Mouse (Mus musculus): Measurements from ENCODE around the gene Vamp1. TPM values are rescaled to one million over a fixed set of nuclear protein-coding genes. Genes with fewer than 3 reads are reported as not detected.

Gene Vamp1
- polyA plus RNA-seq, 1 experiment from 2014 or later, result 1.7 TPM

DNA sequence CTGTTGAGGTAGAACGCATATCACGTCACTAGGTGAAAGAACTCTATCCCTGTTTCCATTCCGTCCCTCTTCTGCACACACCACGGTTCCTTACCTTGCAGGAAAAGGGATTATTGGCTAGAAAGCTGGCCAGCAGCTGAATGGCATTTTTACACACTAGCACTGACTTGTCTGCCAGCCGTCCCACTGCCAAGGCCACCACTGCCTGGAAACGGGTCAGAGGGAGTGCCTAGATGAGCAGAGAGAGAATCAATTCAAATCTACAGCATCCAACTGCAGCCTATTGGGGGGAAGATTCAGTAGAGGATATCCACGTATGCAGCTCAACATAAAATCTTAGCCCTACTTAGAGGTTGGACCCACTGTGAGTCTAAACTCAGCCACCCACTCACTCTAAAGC is 35.8 kb upstream of the Vamp1 start:
- ATAC-seq (replicated peaks; ENCODE audit: low FRiP score) (no peak), DNase-seq (ENCODE audit: low spot score) (no peak)
- H3K36me3 ChIP-seq (ENCODE audit: control insufficient read depth, insufficient read depth, low read length), result peaks cover 87% of the 10 kb centered on the region
- no peaks in the 10 kb centered on the region for H3K4me1 ChIP-seq (replicated peaks; ENCODE audit: control insufficient read depth, insufficient read depth, low read length)
- no peaks in the 10 kb centered on the region for H3K9me3 ChIP-seq (ENCODE audit: control insufficient read depth, low read length)
- H3K27me3 ChIP-seq (replicated peaks; ENCODE audit: control insufficient read depth, insufficient read depth, low read length), result no peaks in the 10 kb centered on the region
- H3K27ac ChIP-seq (ENCODE audit: low read depth, low read length), result no peak overlapping the region
- no peak overlapping the region for H3K4me3 ChIP-seq (ENCODE audit: low read depth, low read length)
- H3K4me2 ChIP-seq, result no peak overlapping the region
- H3K9ac ChIP-seq (ENCODE audit: low read depth, low read length), result no peak overlapping the region
- WGBS, result 92% methylated on average over 7 of the region's 7 CpGs

DNA sequence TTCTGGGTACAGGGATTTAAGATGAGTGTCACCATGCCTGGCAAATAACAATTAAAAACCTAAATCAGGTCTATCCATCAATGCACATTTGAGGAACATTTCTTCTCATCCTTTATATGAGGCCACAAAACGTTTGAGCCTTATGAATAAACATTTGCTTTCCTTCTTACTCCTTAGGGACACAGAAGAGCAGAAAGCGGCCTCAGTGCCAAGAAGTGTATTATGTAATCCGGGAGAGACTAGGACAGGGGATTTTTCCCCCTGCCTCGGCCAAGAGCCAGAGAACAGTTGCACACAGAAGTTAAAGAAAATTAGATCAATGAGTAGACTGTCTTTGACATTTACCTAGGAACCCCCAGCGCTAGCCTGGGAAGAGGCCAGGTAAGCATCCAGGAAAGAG is 33.2 kb upstream of the Vamp1 start:
- Histone ChIP-seq H3K27me3 (replicated peaks; ENCODE audit: control insufficient read depth, insufficient read depth, low read length) (no peaks in the 10 kb centered on the region), H3K4me3 (ENCODE audit: low read depth, low read length) (no peak overlapping the region), H3K9ac (ENCODE audit: low read depth, low read length) (no peak overlapping the region), H3K36me3 (ENCODE audit: control insufficient read depth, insufficient read depth, low read length) (peaks cover 90% of the 10 kb centered on the region), H3K9me3 (ENCODE audit: control insufficient read depth, low read length) (no peaks in the 10 kb centered on the region), H3K4me2 (no peak overlapping the region), H3K4me1 (replicated peaks; ENCODE audit: control insufficient read depth, insufficient read depth, low read length) (no peaks in the 10 kb centered on the region), H3K27ac (ENCODE audit: low read depth, low read length) (no peak overlapping the region)
- ATAC-seq (replicated peaks; ENCODE audit: low FRiP score), result no peak
- 86% methylated on average over 5 of the region's 5 CpGs for WGBS
- no peak for DNase-seq (ENCODE audit: low spot score)

GRCm38 (mm10) chr6:125186203-125186602 is 29.1 kb upstream of the Vamp1 start:
- peaks cover 78% of the 10 kb centered on the region for H3K36me3 ChIP-seq (ENCODE audit: control insufficient read depth, insufficient read depth, low read length)
- no peak overlapping the region for H3K4me2 ChIP-seq
- no peak overlapping the region for H3K27ac ChIP-seq (ENCODE audit: low read depth, low read length)
- peaks cover 3% of the 10 kb centered on the region; the same call in 1 of the 2 replicates for H3K4me1 ChIP-seq (replicated peaks; ENCODE audit: control insufficient read depth, insufficient read depth, low read length)
- DNase-seq (ENCODE audit: low spot score) (no peak), ATAC-seq (replicated peaks; ENCODE audit: low FRiP score) (no peak)
- no peak overlapping the region for H3K4me3 ChIP-seq (ENCODE audit: low read depth, low read length)
- no peaks in the 10 kb centered on the region for H3K9me3 ChIP-seq (ENCODE audit: control insufficient read depth, low read length)
- no peak overlapping the region for H3K9ac ChIP-seq (ENCODE audit: low read depth, low read length)
- 94% methylated on average over 10 of the region's 10 CpGs for WGBS
- H3K27me3 ChIP-seq (replicated peaks; ENCODE audit: control insufficient read depth, insufficient read depth, low read length), result no peaks in the 10 kb centered on the region

DNA sequence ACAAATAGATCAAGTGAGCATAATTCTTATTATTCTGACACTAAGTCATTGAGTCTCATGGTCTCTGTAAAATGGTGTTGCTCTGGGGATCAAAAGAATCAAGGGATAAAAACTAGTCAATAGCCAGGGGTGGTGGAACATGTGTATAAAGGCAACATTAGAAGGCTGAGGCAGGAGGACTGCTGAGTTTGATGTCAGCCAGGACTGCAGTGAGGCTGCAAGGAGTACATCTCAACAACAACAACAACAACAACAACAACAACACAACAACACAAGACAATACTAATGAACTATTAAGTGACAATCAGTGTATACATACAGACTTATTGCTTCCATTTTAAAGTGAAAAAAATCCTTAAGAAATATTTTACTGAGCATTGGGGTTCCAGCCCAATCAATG is 24.5 kb upstream of the Vamp1 start:
- no peak for ATAC-seq (replicated peaks; ENCODE audit: low FRiP score)
- Histone ChIP-seq H3K9ac (ENCODE audit: low read depth, low read length) (peak overlapping the region; percentile 91), H3K4me1 (replicated peaks; ENCODE audit: control insufficient read depth, insufficient read depth, low read length) (peaks cover 3% of the 10 kb centered on the region; the same call in 1 of the 2 replicates), H3K4me2 (peak overlapping the region; percentile 73), H3K36me3 (ENCODE audit: control insufficient read depth, insufficient read depth, low read length) (peaks cover 51% of the 10 kb centered on the region), H3K4me3 (ENCODE audit: low read depth, low read length) (peak overlapping the region; percentile 75), H3K27me3 (replicated peaks; ENCODE audit: control insufficient read depth, insufficient read depth, low read length) (no peaks in the 10 kb centered on the region), H3K9me3 (ENCODE audit: control insufficient read depth, low read length) (no peaks in the 10 kb centered on the region), H3K27ac (ENCODE audit: low read depth, low read length) (peak overlapping the region; percentile 100)
- DNase-seq (ENCODE audit: low spot score), result no peak

DNA sequence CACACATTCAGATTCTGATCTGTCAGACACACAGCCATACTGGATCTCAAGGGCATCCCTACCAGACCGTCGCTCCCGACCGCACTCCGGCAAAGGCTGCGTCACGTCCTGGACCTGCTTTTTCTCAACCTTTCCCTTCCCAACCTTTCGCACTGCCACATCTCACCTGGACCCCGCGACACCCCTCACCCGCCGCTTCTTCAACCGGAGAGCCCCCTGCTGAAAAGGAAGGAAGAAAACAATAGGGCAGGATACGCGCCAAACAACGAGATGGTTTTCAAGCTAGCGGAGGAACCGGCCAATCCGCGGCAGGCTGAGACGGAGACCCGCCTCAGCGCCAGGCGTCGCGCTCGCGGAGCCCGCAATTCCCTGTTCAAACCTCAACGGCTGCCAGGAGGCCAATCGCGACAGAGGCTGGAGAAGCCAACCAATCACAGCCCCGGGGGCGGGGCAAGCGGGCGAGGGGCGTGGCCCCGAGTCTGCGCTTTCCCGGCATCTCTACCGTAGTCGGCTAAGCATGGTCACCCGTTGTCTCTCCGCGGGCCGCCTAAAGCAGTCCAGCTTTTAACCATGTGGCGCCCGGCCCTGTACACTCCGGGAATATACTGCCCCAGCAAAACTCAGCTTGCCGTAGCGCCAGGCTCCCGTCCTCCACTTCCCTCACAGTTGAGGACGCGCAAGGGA is 23.9 kb upstream of the Vamp1 start, which contains the start of the genes Ncapd2 and Mrpl51:
TSS of gene Ncapd2 (minus strand) at position 370 of the 684 bp plus-strand sequence.
TSS of gene Mrpl51 (plus strand) at position 470 of the 684 bp plus-strand sequence.
- Histone ChIP-seq H3K27me3 (replicated peaks; ENCODE audit: control insufficient read depth, insufficient read depth, low read length) (no peaks in the 10 kb centered on the region), H3K4me2 (peak within 1 kb of the TSS; percentile 86), H3K4me3 (ENCODE audit: low read depth, low read length) (peak within 1 kb of the TSS; percentile 75), H3K4me1 (replicated peaks; ENCODE audit: control insufficient read depth, insufficient read depth, low read length) (peaks cover 3% of the 10 kb centered on the region; the same call in 1 of the 2 replicates), H3K9ac (ENCODE audit: low read depth, low read length) (peak within 1 kb of the TSS; percentile 93), H3K9me3 (ENCODE audit: control insufficient read depth, low read length) (no peaks in the 10 kb centered on the region), H3K27ac (ENCODE audit: low read depth, low read length) (peak within 1 kb of the TSS; percentile 100), H3K36me3 (ENCODE audit: control insufficient read depth, insufficient read depth, low read length) (peaks cover 45% of the 10 kb centered on the region)
- WGBS, result under 1% methylated on average over 54 of the region's 54 CpGs
- ATAC-seq (replicated peaks; ENCODE audit: low FRiP score), result peak; percentile 91
- DNase-seq (ENCODE audit: low spot score), result peak; percentile 96

GRCm38 (mm10) chr6:125192016-125192714 is 23.2 kb upstream of the Vamp1 start:
- DNase-seq (ENCODE audit: low spot score) (peak; percentile 90), ATAC-seq (replicated peaks; ENCODE audit: low FRiP score) (peak; percentile 90)
- peaks cover 3% of the 10 kb centered on the region; the same call in 1 of the 2 replicates for H3K4me1 ChIP-seq (replicated peaks; ENCODE audit: control insufficient read depth, insufficient read depth, low read length)
- H3K9me3 ChIP-seq (ENCODE audit: control insufficient read depth, low read length), result no peaks in the 10 kb centered on the region
- peak overlapping the region; percentile 86 for H3K4me2 ChIP-seq
- H3K27me3 ChIP-seq (replicated peaks; ENCODE audit: control insufficient read depth, insufficient read depth, low read length), result no peaks in the 10 kb centered on the region
- H3K9ac ChIP-seq (ENCODE audit: low read depth, low read length), result peak overlapping the region; percentile 93
- peak overlapping the region; percentile 75 for H3K4me3 ChIP-seq (ENCODE audit: low read depth, low read length)
- WGBS, result under 1% methylated on average over 34 of the region's 34 CpGs
- H3K27ac ChIP-seq (ENCODE audit: low read depth, low read length), result peak overlapping the region; percentile 100
- peaks cover 38% of the 10 kb centered on the region for H3K36me3 ChIP-seq (ENCODE audit: control insufficient read depth, insufficient read depth, low read length)

DNA sequence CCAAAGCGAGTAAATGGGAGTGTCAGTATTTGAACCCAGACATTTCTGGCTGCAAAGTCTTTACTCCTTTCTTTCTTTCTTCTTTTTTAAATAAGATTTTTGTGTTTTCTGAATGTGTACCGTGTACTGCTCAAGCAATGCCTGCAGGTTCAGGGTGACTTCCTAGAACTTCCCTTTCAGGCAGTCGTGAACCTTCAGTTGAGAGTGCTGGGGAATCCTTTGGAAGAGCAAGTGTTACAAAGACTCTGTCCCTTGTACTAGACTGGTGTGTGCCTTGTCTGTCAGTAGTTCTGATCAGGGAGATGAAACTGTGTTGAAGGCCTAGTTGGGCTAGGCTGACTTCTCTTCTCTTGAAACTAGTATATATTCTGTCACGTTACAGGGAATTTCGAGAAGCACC is 22.5 kb upstream of the Vamp1 start:
- no peaks in the 10 kb centered on the region for H3K27me3 ChIP-seq (replicated peaks; ENCODE audit: control insufficient read depth, insufficient read depth, low read length)
- peak overlapping the region; percentile 100 for H3K27ac ChIP-seq (ENCODE audit: low read depth, low read length)
- H3K4me3 ChIP-seq (ENCODE audit: low read depth, low read length), result peak overlapping the region; percentile 75
- peak overlapping the region; percentile 93 for H3K9ac ChIP-seq (ENCODE audit: low read depth, low read length)
- H3K9me3 ChIP-seq (ENCODE audit: control insufficient read depth, low read length), result no peaks in the 10 kb centered on the region
- peak overlapping the region; percentile 86 for H3K4me2 ChIP-seq
- WGBS, result 27% methylated on average over 5 of the region's 5 CpGs
- H3K4me1 ChIP-seq (replicated peaks; ENCODE audit: control insufficient read depth, insufficient read depth, low read length), result peaks cover 3% of the 10 kb centered on the region; the same call in 1 of the 2 replicates
- peaks cover 31% of the 10 kb centered on the region for H3K36me3 ChIP-seq (ENCODE audit: control insufficient read depth, insufficient read depth, low read length)
- no peak for DNase-seq (ENCODE audit: low spot score)
- no peak for ATAC-seq (replicated peaks; ENCODE audit: low FRiP score)

- no peak overlapping the region for H3K27ac ChIP-seq (ENCODE audit: low read depth, low read length)
Observed at GRCm38 (mm10) chr6:125193390-125193789, 22.0 kb upstream of the Vamp1 start.

More at GRCm38 (mm10) chr6:125193390-125193789, 22.0 kb upstream of the Vamp1 start:
- no peaks in the 10 kb centered on the region for H3K9me3 ChIP-seq (ENCODE audit: control insufficient read depth, low read length)
- peaks cover 26% of the 10 kb centered on the region for H3K36me3 ChIP-seq (ENCODE audit: control insufficient read depth, insufficient read depth, low read length)
- peak overlapping the region; percentile 86 for H3K4me2 ChIP-seq
- H3K4me1 ChIP-seq (replicated peaks; ENCODE audit: control insufficient read depth, insufficient read depth, low read length), result peaks cover 3% of the 10 kb centered on the region; the same call in 1 of the 2 replicates
- no peaks in the 10 kb centered on the region for H3K27me3 ChIP-seq (replicated peaks; ENCODE audit: control insufficient read depth, insufficient read depth, low read length)
- H3K4me3 ChIP-seq (ENCODE audit: low read depth, low read length), result peak overlapping the region; percentile 75
- ATAC-seq (replicated peaks; ENCODE audit: low FRiP score) (no peak), DNase-seq (ENCODE audit: low spot score) (no peak)
- WGBS, result 47% methylated on average over 7 of the region's 7 CpGs
- H3K9ac ChIP-seq (ENCODE audit: low read depth, low read length), result no peak overlapping the region; the same call in 1 of the 2 replicates
